Mouse (Mus musculus) testis, postnatal 14 days (tissue): ENCODE results near the gene Gm13290.
A peak's percentile ranks its signal among the peaks of the same experiment; 100 is the strongest.
"Not testable (repeated sequence)": the region's sequence is repeated elsewhere in the genome, so short reads cannot be mapped to it uniquely, and the experiment has no call there.

ENCODE experiments used
- DNase-seq: peaks from one replicate; pipeline ENCODE4 v3.0.0; 2021; ENCODE audit warnings: low spot score

The Gm13290 gene

DNA sequence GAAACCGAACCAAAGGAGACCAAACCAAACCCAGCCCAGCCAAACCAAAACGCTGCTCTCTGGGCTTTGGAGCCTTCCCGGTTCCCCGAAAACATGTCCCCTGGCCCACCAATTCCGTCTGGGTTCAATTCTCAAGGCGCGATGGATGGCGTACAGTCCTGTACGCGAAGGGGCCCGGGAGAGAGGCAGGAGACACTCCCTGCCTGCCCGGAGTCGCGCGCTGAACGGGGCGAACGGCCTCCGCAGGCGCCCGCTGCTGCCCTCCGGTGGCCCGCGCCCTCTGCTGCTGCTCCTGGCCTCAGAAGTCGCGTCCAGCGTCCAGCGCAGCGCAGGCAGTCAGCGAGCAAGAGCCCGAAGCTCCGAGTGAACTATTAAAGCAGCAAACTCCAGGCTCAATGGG, at the start of gene Gm13290:
Gm13290 (plus strand) TSS at position 301 of the 400 bp plus-strand sequence.
- DNase-seq = not testable (repeated sequence)

GRCm38 (mm10) chr4:88726727-88727126, 46.9 kb upstream of the Gm13290 start:
- no peak for DNase-seq

- no peak for DNase-seq
Observed at GRCm38 (mm10) chr4:88727324-88727723, 46.3 kb upstream of the Gm13290 start.

DNA sequence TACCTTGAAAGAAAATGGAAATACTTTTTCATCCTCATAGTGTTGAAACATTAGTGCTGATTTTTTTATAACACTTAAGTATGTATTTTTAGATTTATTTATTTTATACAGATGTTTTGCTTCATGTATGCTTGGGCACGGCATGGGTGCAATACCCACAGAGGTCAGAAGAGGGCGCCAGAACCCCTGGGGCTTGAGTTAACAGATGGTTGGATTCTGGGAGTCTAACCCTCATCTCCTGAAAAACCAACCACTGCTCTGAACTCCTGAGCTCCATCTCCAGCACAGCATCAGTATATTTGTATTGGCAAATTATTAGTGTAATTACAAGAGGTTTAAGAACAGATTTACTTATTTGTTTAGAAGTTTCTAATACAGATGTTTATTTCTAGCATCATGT, 35.2 kb upstream of the Gm13290 start:
- peak; percentile 31 for DNase-seq

DNA sequence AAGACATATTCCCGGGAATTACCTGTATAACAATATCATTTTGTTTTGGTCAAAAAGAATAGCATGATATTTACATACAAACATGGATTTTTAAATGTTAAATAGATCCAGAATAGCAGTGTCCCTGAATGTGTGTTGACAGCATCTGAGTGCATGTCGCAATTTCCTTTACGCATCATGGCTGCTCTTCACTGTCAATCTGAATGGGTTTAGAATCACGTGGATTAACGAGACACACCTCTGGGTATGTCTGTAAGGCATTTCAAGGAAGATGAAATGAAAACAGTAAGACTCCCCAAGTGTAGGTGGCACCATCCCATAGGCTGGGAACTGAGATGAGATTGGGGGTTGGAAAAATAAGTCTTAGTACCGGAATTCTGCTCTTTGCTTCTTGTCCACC, 34.6 kb upstream of the Gm13290 start:
- DNase-seq = no peak

- DNase-seq = no peak
Observed at GRCm38 (mm10) chr4:88741426-88741825, 32.2 kb upstream of the Gm13290 start.

DNA sequence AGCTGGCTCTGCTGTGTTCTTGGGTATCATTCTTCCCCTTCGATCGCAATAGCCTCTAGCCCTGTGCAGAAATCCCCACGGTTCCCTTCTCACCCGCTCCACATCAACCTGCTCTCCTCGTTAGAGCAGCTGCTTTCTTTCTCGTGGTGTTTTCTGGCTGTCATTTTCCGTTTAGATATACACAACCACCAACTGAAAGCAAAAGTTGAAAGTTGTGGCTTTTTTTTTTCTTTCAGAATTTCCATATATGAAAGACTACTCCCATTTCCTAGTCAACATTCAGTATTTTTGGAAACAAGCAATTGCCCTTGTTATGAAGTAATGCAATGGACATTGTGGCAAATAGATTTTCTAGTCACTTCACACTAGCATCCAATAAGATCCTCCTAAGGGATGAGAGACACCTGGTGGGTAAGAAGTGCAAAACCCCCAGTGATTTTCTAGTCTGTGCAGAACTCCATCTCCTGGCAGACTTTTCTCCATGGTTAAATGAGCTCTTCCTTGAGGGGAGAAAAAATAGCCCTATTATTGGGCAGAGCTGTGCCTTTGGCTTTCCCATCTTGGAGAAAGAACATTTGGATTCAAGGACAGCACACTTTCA, 30.8 kb upstream of the Gm13290 start:
- no peak for DNase-seq

DNA sequence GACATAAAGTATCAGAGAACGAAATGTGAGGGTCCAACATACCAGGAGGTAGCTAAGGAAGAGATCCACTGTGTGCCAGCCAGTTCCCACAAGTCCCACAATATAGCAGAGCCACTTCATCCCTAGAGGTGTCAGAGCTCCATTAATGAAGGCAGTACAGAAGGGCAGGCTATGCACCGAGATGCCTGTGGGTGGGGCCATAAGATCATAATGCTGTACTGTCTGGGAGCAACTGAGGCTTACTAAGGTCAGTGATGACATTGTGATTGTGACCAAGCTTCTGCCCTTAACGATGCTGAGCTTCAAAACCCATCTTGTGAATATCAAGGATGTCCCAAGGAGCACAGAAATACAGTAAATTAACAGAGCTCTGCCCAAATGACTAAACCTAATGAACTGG, 29.4 kb upstream of the Gm13290 start:
- no peak for DNase-seq

DNA sequence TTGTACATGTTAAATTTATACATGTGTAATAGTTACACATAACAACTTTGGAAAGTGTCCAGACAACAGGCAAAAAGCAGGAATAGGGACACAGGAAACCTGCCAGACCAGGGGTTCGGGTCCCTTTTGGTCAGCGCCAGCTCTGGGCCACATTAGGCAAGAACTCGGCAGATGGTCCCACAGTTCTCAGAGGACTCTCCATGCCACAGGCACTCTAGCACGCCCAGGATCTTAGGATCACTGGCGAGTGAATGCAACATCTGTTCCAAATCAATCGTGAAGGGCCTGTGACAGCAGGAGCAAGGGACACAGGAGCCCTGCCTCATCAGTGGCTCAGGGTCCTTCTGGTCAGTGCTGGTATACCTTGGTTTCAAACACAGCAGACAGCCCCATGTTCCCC, 23.7 kb upstream of the Gm13290 start:
- DNase-seq = no peak

DNA sequence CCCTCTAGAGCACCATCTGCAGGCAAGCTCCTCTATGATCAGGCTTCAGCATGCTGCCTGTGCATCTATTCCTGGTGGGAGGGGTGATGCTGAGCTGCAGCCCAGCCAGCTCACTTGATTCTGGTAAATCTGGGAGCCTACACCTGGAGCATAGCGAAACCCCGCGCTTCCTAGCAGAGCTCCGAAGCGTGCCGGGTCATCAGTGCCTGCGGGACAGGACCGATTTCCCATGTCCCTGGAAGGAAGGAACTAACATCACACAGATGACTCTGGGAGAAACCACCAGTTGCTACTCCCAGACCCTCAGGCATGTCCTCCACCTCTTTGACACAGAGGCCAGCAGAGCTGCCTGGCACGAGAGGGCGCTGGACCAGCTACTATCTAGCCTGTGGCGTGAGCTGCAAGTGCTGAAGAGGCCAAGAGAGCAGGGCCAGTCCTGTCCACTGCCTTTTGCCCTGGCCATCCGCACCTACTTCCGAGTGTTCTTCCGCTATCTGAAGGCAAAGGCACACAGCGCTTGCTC, 18.8 kb upstream of the Gm13290 start, which contains the start of gene Gm13271:
Gm13271 (plus strand) TSS at position 51 of the 523 bp plus-strand sequence.
- DNase-seq = peak; percentile 78

GRCm38 (mm10) chr4:88756581-88757513, 16.8 kb upstream of the Gm13290 start:
- not testable (repeated sequence) for DNase-seq

- peak; percentile 84 for DNase-seq
Observed at GRCm38 (mm10) chr4:88757628-88758031, 16.0 kb upstream of the Gm13290 start.

- not testable (repeated sequence) for DNase-seq
Observed at GRCm38 (mm10) chr4:88758751-88759150, 14.9 kb upstream of the Gm13290 start.

DNA sequence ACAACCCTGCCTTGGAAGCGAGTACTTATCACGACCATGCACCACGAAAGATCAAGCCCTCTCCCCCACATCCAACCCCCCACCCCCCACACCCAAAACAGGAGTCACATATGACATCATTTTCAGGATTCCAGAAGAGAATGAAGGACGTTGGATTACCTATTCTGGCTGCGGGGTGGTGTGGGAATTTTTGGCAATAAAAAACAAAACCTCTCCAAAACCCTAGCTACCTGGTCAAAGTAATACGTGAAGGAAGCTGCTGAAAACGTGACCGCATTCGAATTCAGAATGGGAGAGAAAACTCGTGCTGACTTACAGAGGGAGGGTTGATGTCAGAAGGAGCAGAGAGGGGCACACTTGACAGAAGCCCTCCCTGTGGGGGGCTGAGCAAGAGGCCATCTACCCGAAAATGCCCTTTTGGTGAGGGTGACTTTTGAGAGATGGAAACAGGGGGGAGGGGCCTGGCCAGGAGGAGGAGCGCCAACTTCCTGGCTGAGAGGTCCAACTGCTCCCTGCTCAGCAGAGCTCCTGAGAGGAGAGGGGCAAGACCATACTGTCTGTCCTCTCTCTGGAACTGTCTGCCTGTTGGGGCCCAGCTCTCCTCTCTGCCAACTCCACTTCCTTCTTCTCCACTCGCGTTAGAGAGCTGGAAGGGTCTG, 13.9 kb upstream of the Gm13290 start, which contains the start of gene Gm13283:
Gm13283 (plus strand) TSS at position 510 of the 659 bp plus-strand sequence.
- peak; percentile 35 for DNase-seq

- peak; percentile 63 for DNase-seq
Observed at GRCm38 (mm10) chr4:88760431-88760830, 13.2 kb upstream of the Gm13290 start.

DNA sequence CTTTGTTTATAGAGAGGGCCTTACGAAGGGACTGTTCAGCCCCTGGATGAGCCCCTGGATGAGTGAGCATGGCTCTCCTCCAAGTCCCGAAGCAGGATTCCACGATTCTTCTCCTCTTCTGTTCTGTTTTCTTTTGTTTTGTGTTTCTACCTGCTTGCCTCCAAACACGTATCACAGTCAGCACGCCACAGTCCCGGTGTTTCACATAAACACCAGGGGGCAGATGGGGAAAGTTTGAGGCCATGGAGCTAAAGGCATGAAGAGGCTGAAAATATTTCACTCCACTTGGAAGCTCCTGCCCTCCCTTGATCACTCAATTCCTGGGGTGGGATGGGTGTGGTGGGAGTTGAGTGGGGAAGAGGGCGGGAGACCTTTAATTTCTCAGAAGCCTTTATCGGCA, 11.9 kb upstream of the Gm13290 start:
- peak; percentile 73 for DNase-seq

DNA sequence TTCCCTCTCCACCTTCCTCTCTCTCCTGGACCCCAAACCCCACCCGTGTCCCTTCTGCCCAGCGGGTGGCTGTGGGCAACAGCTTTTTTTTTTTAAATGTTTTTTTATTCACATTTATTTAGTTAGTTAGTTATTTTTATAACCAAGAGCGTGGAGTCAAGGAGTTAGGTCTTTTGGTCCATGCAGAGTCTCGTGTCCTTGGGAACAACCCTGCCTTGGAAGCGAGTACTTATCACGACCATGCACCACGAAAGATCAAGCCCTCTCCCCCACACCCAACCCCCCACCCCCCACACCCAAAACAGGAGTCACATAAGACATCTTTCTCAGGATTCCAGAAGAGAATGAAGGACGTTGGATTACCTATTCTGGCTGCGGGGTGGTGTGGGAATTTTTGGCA, 11.3 kb upstream of the Gm13290 start:
- not testable (repeated sequence) for DNase-seq

DNA sequence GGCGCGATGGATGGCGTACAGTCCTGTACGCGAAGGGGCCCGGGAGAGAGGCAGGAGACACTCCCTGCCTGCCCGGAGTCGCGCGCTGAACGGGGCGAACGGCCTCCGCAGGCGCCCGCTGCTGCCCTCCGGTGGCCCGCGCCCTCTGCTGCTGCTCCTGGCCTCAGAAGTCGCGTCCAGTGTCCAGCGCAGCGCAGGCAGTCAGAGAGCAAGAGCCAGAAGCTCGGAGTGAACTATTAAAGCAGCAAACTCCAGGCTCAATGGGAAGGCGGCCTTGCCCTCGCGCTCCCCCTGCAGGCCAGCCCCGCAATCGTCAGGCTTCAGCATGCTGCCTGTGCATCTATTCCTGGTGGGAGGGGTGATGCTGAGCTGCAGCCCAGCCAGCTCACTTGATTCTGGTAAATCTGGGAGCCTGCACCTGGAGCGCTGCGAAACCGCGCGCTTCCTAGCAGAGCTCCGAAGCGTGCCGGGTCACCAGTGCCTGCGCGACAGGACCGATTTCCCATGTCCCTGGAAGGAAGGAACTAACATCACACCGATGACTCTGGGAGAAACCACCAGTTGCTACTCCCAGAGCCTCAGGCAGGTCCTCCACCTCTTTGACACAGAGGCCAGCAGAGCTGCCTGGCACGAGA, 10.1 kb upstream of the Gm13290 start:
- DNase-seq = peak; percentile 40

- not testable (repeated sequence) for DNase-seq
Observed at GRCm38 (mm10) chr4:88776622-88777021, 3.0 kb downstream of the Gm13290 start, which contains the start of gene Gm13289. Gene Gm13289, plus strand, starts transcription at chr4:88776922.

DNA sequence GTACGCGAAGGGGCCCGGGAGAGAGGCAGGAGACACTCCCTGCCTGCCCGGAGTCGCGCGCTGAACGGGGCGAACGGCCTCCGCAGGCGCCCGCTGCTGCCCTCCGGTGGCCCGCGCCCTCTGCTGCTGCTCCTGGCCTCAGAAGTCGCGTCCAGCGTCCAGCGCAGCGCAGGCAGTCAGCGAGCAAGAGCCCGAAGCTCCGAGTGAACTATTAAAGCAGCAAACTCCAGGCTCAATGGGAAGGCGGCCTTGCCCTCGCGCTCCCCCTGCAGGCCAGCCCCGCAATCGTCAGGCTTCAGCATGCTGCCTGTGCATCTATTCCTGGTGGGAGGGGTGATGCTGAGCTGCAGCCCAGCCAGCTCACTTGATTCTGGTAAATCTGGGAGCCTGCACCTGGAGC, 5.9 kb downstream of the Gm13290 start, which contains the start of gene Gm13272:
Gm13272 (plus strand) TSS at position 301 of the 400 bp plus-strand sequence.
- DNase-seq = not testable (repeated sequence)

GRCm38 (mm10) chr4:88780320-88780719, 6.7 kb downstream of the Gm13290 start:
- DNase-seq = not testable (repeated sequence)
